Mouse (Mus musculus): ENCODE results near the gene Ltbr. TPM values are rescaled to one million over a fixed set of nuclear protein-coding genes. Genes with fewer than 3 reads are reported as not detected.

Gene Ltbr
- polyA plus RNA-seq (2012; rRNA removed) = 10.4 and 14.8 TPM in 2 replicates

DNA sequence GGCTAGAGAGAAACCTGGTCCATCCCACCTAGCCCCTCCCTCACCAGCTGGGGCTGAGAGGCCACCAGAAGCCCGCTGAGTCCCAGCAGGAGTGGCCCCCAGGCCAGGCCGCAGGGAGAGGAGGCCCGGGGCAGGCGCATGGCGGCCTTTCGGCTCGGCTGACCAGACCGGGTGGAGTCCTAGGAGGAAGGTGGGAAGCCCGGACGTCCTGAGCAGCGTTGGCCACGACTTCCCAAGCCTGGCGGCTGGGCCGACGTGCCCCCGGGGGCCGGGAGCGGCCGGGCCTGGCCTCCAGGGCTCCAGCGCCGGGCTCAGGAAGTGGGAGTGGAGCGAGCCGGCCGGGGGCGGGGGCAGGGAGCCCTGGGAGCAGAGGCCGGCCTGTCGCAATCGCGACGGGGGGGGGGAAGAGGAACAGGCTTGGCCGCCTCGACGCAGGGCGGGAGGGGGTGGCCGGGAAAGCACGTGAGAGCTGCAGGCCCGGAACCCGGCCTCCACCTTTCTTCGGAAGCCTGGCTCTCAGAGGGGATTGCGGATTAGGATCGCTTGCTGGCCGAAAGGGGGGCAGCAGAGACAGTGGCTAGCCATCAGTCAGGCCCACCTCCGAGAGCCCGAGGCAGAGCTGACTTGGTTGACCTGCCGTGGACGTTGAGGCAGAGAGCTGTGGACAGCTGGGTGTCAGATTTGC is at the start of gene Ltbr:
TSS of gene Ltbr (minus strand) at position 340 of the 685 bp plus-strand sequence.

DNA sequence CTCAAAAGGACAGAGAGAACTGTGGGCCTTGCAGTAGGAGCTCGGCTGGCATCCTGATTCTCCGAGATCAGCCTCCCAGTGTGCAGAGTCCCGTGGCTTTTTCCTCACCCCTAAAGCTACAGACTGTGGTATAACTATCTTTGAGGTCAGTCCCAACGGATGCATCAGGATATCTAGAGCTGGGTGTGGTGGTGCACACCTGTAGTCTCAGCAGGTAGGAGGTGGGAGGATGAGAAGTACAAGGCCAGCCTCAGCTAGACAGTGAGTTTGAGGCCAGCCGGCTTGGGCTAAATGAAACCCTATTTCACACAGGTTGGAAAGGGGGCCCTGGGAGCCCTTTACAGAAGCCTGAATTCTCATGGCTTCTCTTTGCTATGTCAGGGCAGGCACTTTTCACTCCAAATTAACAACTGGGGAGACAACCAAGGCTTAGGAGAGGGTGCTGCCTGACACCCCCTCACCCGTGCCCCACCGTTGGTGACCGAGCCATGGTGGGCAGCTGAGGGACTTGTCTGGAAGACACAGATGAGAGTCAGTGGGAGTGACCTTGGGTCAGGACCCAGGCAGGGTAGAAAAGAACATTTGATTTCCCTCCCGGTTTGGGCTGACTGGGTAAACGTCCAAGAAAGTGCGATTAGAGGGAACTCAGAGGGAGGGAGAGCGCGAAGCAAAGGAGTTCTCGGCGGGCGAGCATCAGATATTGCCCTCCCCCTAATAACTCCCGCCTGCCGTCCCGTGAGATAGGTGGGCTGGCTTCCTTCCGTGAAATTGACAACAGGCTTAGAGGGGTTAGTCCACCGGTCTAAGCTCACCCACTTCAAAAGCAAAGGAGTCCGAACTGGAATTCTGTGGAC is 35.3 kb upstream of the Ltbr start, which contains the start of gene Tnfrsf1a:
TSS of gene Tnfrsf1a (plus strand) at position 642 of the 854 bp plus-strand sequence.

DNA sequence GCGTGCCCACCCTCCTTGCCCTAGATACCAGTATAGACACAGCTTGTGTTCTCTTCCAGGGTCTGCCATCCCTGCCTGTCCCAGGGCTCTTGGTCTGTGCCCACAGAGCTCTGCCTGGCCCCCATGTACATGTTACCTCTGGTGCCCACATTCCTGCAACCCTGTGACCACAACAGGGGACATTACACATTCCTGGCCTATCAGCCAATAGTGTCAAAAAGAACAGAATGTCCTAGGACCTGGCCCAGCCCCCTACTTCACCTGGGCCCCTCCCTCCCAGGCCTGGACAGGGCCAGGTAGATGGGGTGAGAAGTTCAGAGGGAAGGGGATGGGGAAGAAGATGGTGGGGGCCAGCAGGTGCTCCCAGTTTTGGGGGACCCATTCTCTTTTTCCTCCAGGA is 6.6 kb upstream of the Ltbr start, which contains the start of gene Scnn1a:
TSS of gene Scnn1a (plus strand) at position 337 of the 400 bp plus-strand sequence.

DNA sequence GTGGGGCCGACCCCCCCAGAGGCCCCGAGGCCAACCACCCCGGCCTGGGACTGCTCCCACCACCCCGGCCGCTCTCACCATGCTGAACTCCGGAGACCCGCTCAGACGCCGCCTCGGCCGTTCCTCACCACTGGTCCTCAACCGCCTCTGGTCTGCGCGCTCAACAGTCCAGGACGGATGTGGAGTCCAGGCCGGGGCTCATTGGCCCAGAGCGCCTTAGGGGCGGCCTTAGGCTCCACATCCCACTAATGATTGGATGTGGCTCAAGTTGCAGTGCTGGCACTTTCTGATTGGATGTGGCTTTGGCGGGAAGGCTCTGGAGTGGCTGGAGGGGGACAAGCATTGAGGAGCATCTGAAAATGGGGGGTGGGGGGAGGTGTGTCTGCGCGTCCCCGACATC is 27.8 kb downstream of the Ltbr start, which contains the start of gene Tuba3a:
TSS of gene Tuba3a (minus strand) at position 153 of the 400 bp plus-strand sequence.

Other genes with a start within 250 kb of the Ltbr start
- gene Lpar5, start 246.0 kb downstream of the Ltbr start, polyA plus RNA-seq (2012; rRNA removed) = 1.1 and 1.9 TPM in 2 replicates
- 24.7 and 28.3 TPM in 2 replicates for gene Chd4, start 217.9 kb downstream of the Ltbr start, polyA plus RNA-seq (2012; rRNA removed)
- gene Nop2, start 182.0 kb downstream of the Ltbr start, polyA plus RNA-seq (2012; rRNA removed) = 24.5 and 26.9 TPM in 2 replicates
- gene Iffo1, start 168.6 kb downstream of the Ltbr start, polyA plus RNA-seq (2012; rRNA removed) = 5.8 and 6.3 TPM in 2 replicates
- gene Gapdh, start 147.4 kb downstream of the Ltbr start, polyA plus RNA-seq (2012; rRNA removed) = 1,650 and 2,016 TPM in 2 replicates
- 121 and 141 TPM in 2 replicates for gene Ncapd2, start 122.2 kb downstream of the Ltbr start, polyA plus RNA-seq (2012; rRNA removed)
- 53.6 and 57.5 TPM in 2 replicates for gene Mrpl51, start 122.1 kb downstream of the Ltbr start, polyA plus RNA-seq (2012; rRNA removed)
- 3.4 and 3.6 TPM in 2 replicates for gene Vamp1, start 98.3 kb downstream of the Ltbr start, polyA plus RNA-seq (2012; rRNA removed)
- gene Tapbpl, start 82.0 kb downstream of the Ltbr start, polyA plus RNA-seq (2012; rRNA removed) = 4.1 and 4.3 TPM in 2 replicates
- gene Cd27, start 76.9 kb downstream of the Ltbr start, polyA plus RNA-seq (2012; rRNA removed) = 0.52 and 0.83 TPM in 2 replicates
- 0.03 TPM in 1 of 2 replicates, not detected in the other for gene Tuba3a, start 27.8 kb downstream of the Ltbr start, polyA plus RNA-seq (2012; rRNA removed)
- gene Scnn1a, start 6.8 kb upstream of the Ltbr start, polyA plus RNA-seq (2012; rRNA removed) = 0.24 and 0.32 TPM in 2 replicates
- 14.7 and 18.1 TPM in 2 replicates for gene Tnfrsf1a, start 35.5 kb upstream of the Ltbr start, polyA plus RNA-seq (2012; rRNA removed)
- gene Plekhg6, start 66.9 kb upstream of the Ltbr start, polyA plus RNA-seq (2012; rRNA removed) = 0.35 and 0.48 TPM in 2 replicates
- gene Cd9, start 180.9 kb upstream of the Ltbr start, polyA plus RNA-seq (2012; rRNA removed) = 49.5 and 66.3 TPM in 2 replicates
- 8.9 and 9.5 TPM in 2 replicates for gene Vwf, start 232.9 kb upstream of the Ltbr start, polyA plus RNA-seq (2012; rRNA removed)

Measured in liver, embryonic 14 days (tissue).